Mouse (Mus musculus): ENCODE results near the gene Fam174b. TPM values are rescaled to one million over a fixed set of nuclear protein-coding genes. Genes with fewer than 3 reads are reported as not detected.

Gene Fam174b
- total RNA-seq, 2 experiments from 2014 or later: 4.5 to 5.8 TPM

GRCm38 (mm10) chr7:73749339-73749738, 9.2 kb downstream of the Fam174b start:
- DNase-seq: no peak

- DNase-seq: no peak
Observed at GRCm38 (mm10) chr7:73749983-73750382, 9.9 kb downstream of the Fam174b start.

GRCm38 (mm10) chr7:73753598-73753997, 13.5 kb downstream of the Fam174b start:
- DNase-seq: no peak

- DNase-seq: no peak
Observed at GRCm38 (mm10) chr7:73755377-73756110, 15.4 kb downstream of the Fam174b start.

- no peak for DNase-seq
Observed at GRCm38 (mm10) chr7:73761691-73762189, 21.6 kb downstream of the Fam174b start.

- DNase-seq: no peak
Observed at GRCm38 (mm10) chr7:73764679-73765078, 24.6 kb downstream of the Fam174b start.

- DNase-seq: no peak
Observed at GRCm38 (mm10) chr7:73765186-73765903, 25.2 kb downstream of the Fam174b start.

- no peak for DNase-seq
Observed at GRCm38 (mm10) chr7:73769224-73769623, 29.1 kb downstream of the Fam174b start.

- peak; percentile 14 for DNase-seq
Observed at GRCm38 (mm10) chr7:73771384-73772274, 31.5 kb downstream of the Fam174b start.

GRCm38 (mm10) chr7:73772275-73772765, 32.2 kb downstream of the Fam174b start:
- DNase-seq: no peak

- DNase-seq: no peak
Observed at GRCm38 (mm10) chr7:73774781-73775180, 34.7 kb downstream of the Fam174b start.

- no peak for DNase-seq
Observed at GRCm38 (mm10) chr7:73777777-73778176, 37.7 kb downstream of the Fam174b start.

GRCm38 (mm10) chr7:73784736-73785428, 44.8 kb downstream of the Fam174b start:
- no peak for DNase-seq

GRCm38 (mm10) chr7:73785815-73786214, 45.7 kb downstream of the Fam174b start:
- no peak for DNase-seq

- no peak for DNase-seq
Observed at GRCm38 (mm10) chr7:73787513-73787912, 47.4 kb downstream of the Fam174b start.

- DNase-seq: no peak
Observed at GRCm38 (mm10) chr7:73791096-73791495, 51.0 kb downstream of the Fam174b start.

GRCm38 (mm10) chr7:73792155-73792554, 52.1 kb downstream of the Fam174b start:
- no peak for DNase-seq

GRCm38 (mm10) chr7:73792641-73793040, 52.5 kb downstream of the Fam174b start:
- no peak for DNase-seq

GRCm38 (mm10) chr7:73809261-73809660, 69.2 kb downstream of the Fam174b start:
- no peak for DNase-seq

- DNase-seq: no peak
Observed at GRCm38 (mm10) chr7:73811439-73811838, 71.3 kb downstream of the Fam174b start.

- no peak for DNase-seq
Observed at GRCm38 (mm10) chr7:73812176-73812575, 72.1 kb downstream of the Fam174b start.

- DNase-seq: no peak
Observed at GRCm38 (mm10) chr7:73813887-73814286, 73.8 kb downstream of the Fam174b start.

Data from gastrocnemius, postnatal 10 days (tissue).